Mouse (Mus musculus): ENCODE data around the gene Gpd1.

- TF ChIP-seq CTCF (IDR thresholded peaks at IDR 0.05; ENCODE audit: low read depth, low read length) (no peak), POLR2A (IDR thresholded peaks at IDR 0.05; ENCODE audit: insufficient read depth, low read length) (no peak)
Observed at GRCm38 (mm10) chr15:99768761-99769160, 51.4 kb downstream of the Gpd1 start.
